Mouse (Mus musculus): ENCODE data around the gene Mtrr. TPM values are rescaled to one million over a fixed set of nuclear protein-coding genes. Genes with fewer than 3 reads are reported as not detected.
"Not testable (repeated sequence)": the region's sequence is repeated elsewhere in the genome, so short reads cannot be mapped to it uniquely, and the experiment has no call there.

Gene Mtrr
- polyA plus RNA-seq, 1 experiment: 10.9 TPM

- Histone ChIP-seq H3K4me1 (ENCODE audit: control insufficient read depth, insufficient read depth, low read length) (no peaks in the 10 kb centered on the region; the same call in 1 of the 2 replicates), H3K27ac (ENCODE audit: insufficient read depth, low read length) (no peak overlapping the region), H3K4me3 (ENCODE audit: insufficient read depth, low read length) (no peak overlapping the region)
- no peak for TF ChIP-seq CTCF (IDR thresholded peaks at IDR 0.05; ENCODE audit: extremely low read depth, insufficient read depth, low read length)
- no peak for TF ChIP-seq POLR2A (IDR thresholded peaks at IDR 0.05; ENCODE audit: extremely low read depth, insufficient read depth, low read length)
These were observed 8.7 kb downstream of the Mtrr start for GRCm38 (mm10) chr13:68572966-68573913.

GRCm38 (mm10) chr13:68572247-68572646 is 9.7 kb downstream of the Mtrr start:
- Histone ChIP-seq H3K4me1 (ENCODE audit: control insufficient read depth, insufficient read depth, low read length) (no peaks in the 10 kb centered on the region), H3K4me3 (ENCODE audit: insufficient read depth, low read length) (no peak overlapping the region), H3K27ac (ENCODE audit: insufficient read depth, low read length) (no peak overlapping the region)
- no peak for TF ChIP-seq CTCF (IDR thresholded peaks at IDR 0.05; ENCODE audit: extremely low read depth, insufficient read depth, low read length)
- TF ChIP-seq POLR2A (IDR thresholded peaks at IDR 0.05; ENCODE audit: extremely low read depth, insufficient read depth, low read length): no peak

GRCm38 (mm10) chr13:68569589-68570336 is 12.2 kb downstream of the Mtrr start:
- Histone ChIP-seq H3K4me3 (ENCODE audit: insufficient read depth, low read length) (no peak overlapping the region), H3K27ac (ENCODE audit: insufficient read depth, low read length) (no peak overlapping the region), H3K4me1 (ENCODE audit: control insufficient read depth, insufficient read depth, low read length) (no peaks in the 10 kb centered on the region)
- TF ChIP-seq CTCF (IDR thresholded peaks at IDR 0.05; ENCODE audit: extremely low read depth, insufficient read depth, low read length): peak; percentile 72
- no peak for TF ChIP-seq POLR2A (IDR thresholded peaks at IDR 0.05; ENCODE audit: extremely low read depth, insufficient read depth, low read length)

- no peaks in the 10 kb centered on the region for H3K4me1 ChIP-seq (ENCODE audit: control insufficient read depth, insufficient read depth, low read length)
- TF ChIP-seq CTCF (IDR thresholded peaks at IDR 0.05; ENCODE audit: extremely low read depth, insufficient read depth, low read length): no peak
- H3K4me3 ChIP-seq (ENCODE audit: insufficient read depth, low read length): no peak overlapping the region
- H3K27ac ChIP-seq (ENCODE audit: insufficient read depth, low read length): no peak overlapping the region
These were observed 13.4 kb downstream of the Mtrr start for GRCm38 (mm10) chr13:68568548-68568947.

GRCm38 (mm10) chr13:68568110-68568509 is 13.8 kb downstream of the Mtrr start:
- TF ChIP-seq POLR2A (IDR thresholded peaks at IDR 0.05; ENCODE audit: extremely low read depth, insufficient read depth, low read length) (no peak), CTCF (IDR thresholded peaks at IDR 0.05; ENCODE audit: extremely low read depth, insufficient read depth, low read length) (no peak)
- H3K4me3 ChIP-seq (ENCODE audit: insufficient read depth, low read length): no peak overlapping the region
- no peak overlapping the region for H3K27ac ChIP-seq (ENCODE audit: insufficient read depth, low read length)
- no peaks in the 10 kb centered on the region for H3K4me1 ChIP-seq (ENCODE audit: control insufficient read depth, insufficient read depth, low read length)

DNA sequence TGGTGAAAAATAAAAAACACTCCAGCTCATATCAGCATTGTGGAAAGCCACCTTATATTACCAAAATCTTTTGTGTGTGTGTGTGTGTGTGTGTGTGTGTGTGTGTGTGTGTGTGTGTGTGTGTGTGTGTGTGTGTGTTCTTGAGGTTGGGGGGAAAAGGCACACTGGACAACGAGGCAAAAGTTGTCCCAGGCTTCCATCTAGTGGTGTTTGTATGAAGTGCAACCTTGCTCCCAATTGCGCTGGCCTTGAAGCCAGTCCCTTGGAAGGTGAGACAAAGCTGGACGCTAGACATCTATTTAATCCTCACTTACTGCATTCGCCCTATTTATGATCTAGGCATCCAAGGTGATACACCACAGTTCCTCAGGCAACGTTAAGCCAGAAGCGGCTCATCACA is 28.6 kb downstream of the Mtrr start:
- TF ChIP-seq CTCF (IDR thresholded peaks at IDR 0.05; ENCODE audit: extremely low read depth, insufficient read depth, low read length): peak; percentile 67
- not testable (repeated sequence) for H3K4me1 ChIP-seq (ENCODE audit: control insufficient read depth, insufficient read depth, low read length); H3K4me3 ChIP-seq (ENCODE audit: insufficient read depth, low read length); H3K27ac ChIP-seq (ENCODE audit: insufficient read depth, low read length)

Other genes with a start within 250 kb of the Mtrr start
- gene Fastkd3, start 85 bp upstream of the Mtrr start, polyA plus RNA-seq (2012; rRNA removed): 15.2 and 16.3 TPM in 2 replicates
- gene 1700001L19Rik, start 15.3 kb upstream of the Mtrr start, polyA plus RNA-seq (2012; rRNA removed): 15.5 and 15.6 TPM in 2 replicates

Data from cortical plate, adult 2 months (tissue).